Mouse (Mus musculus) common myeloid progenitor, adult 5-6 weeks (primary cell): Measurements from ENCODE around the gene Dqx1. TPM values are rescaled to one million over a fixed set of nuclear protein-coding genes. Genes with fewer than 3 reads are reported as not detected.
A peak's percentile ranks its signal among the peaks of the same experiment; 100 is the strongest.

Source experiments
- ATAC-seq: replicated peaks from 2 replicates; pipeline ENCODE4 v1.8.0; 2016; ENCODE audit warnings: low read depth, mild to moderate bottlenecking, moderate TSS enrichment, inconsistent platforms; ENCODE audit not compliant: poor library complexity, severe bottlenecking
- total RNA-seq: library from RNA; stranded (forward); fragments of 200-1000, 187-1606 nt; gene quantifications from 2 replicates; pipeline ENCODE4 v1.2.3, GENCODE M21; 2017

The Dqx1 gene
- total RNA-seq, 1 experiment from 2014 or later = not detected

GRCm38 (mm10) chr6:83068706-83069487 is 11.3 kb downstream of the Dqx1 start:
- ATAC-seq = no peak

GRCm38 (mm10) chr6:83069488-83070246 is 12.0 kb downstream of the Dqx1 start:
- no peak for ATAC-seq

- no peak for ATAC-seq
Observed at GRCm38 (mm10) chr6:83070247-83070310, 12.4 kb downstream of the Dqx1 start, which contains the start of gene Tlx2. Gene Tlx2, minus strand, starts transcription at chr6:83070293.

GRCm38 (mm10) chr6:83070311-83071219 is 12.9 kb downstream of the Dqx1 start:
- 0 out of 2 replicates have a peak, but pooled peaks have one; percentile 17 for ATAC-seq

GRCm38 (mm10) chr6:83071220-83071619 is 13.6 kb downstream of the Dqx1 start:
- ATAC-seq = no peak

- ATAC-seq = no peak
Observed at GRCm38 (mm10) chr6:83074979-83075378, 17.3 kb downstream of the Dqx1 start.

GRCm38 (mm10) chr6:83077630-83078323 is 20.1 kb downstream of the Dqx1 start, which contains the start of gene Pcgf1:
Gene Pcgf1, plus strand, starts transcription at chr6:83077869.
- no peak; the same call in none of the 2 replicates for ATAC-seq

- peak; percentile 93 for ATAC-seq
Observed at GRCm38 (mm10) chr6:83078324-83078858, 20.7 kb downstream of the Dqx1 start.

- no peak for ATAC-seq
Observed at GRCm38 (mm10) chr6:83080210-83080609, 22.6 kb downstream of the Dqx1 start.

GRCm38 (mm10) chr6:83083497-83083896 is 25.9 kb downstream of the Dqx1 start:
- ATAC-seq = no peak

GRCm38 (mm10) chr6:83084477-83084876 is 26.8 kb downstream of the Dqx1 start:
- no peak for ATAC-seq

- peak; percentile 46; the same call in 1 of the 2 replicates for ATAC-seq
Observed at GRCm38 (mm10) chr6:83086121-83087035, 28.7 kb downstream of the Dqx1 start, which contains the start of gene Lbx2. Gene Lbx2, plus strand, starts transcription at chr6:83086367.

- no peak for ATAC-seq
Observed at GRCm38 (mm10) chr6:83087205-83087925, 29.7 kb downstream of the Dqx1 start.

GRCm38 (mm10) chr6:83087926-83088260 is 30.2 kb downstream of the Dqx1 start:
- no peak; the same call in 1 of the 2 replicates for ATAC-seq

- no peak for ATAC-seq
Observed at GRCm38 (mm10) chr6:83092416-83093127, 34.9 kb downstream of the Dqx1 start.

- no peak for ATAC-seq
Observed at GRCm38 (mm10) chr6:83095968-83096367, 38.3 kb downstream of the Dqx1 start.

- no peak for ATAC-seq
Observed at GRCm38 (mm10) chr6:83098411-83098810, 40.8 kb downstream of the Dqx1 start.

GRCm38 (mm10) chr6:83101316-83101687 is 43.7 kb downstream of the Dqx1 start, which contains the start of the genes Ccdc142 and Gm42688:
Gene Ccdc142, plus strand, starts transcription at chr6:83101601.
Gene Gm42688, plus strand, starts transcription at chr6:83101617.
- ATAC-seq = peak; percentile 84
